Mouse (Mus musculus) hindbrain, embryonic 10.5 days (tissue): ENCODE measurements around the gene Hecw2. TPM values are rescaled to one million over a fixed set of nuclear protein-coding genes. Genes with fewer than 3 reads are reported as not detected.

Experiments used
- DNase-seq: peaks from one replicate; pipeline ENCODE4 v3.0.0-alpha.2; 2017; ENCODE audit warnings: low spot score
- H3K27ac ChIP-seq: fragments of 300-500 bp; sonication (generic); 2 replicates; pipeline ENCODE4 v1.5.1; 2016; ENCODE audit warnings: mild to moderate bottlenecking, moderate library complexity
- H3K27me3 ChIP-seq: fragments of 300-500 bp; sonication (generic); 2 replicates; pipeline ENCODE4 v1.6.1; 2016; ENCODE audit warnings: mild to moderate bottlenecking; ENCODE audit not compliant: poor library complexity, insufficient read depth, severe bottlenecking
- H3K36me3 ChIP-seq: fragments of 300-500 bp; sonication (generic); 2 replicates; pipeline ENCODE4 v1.6.1; 2016; ENCODE audit warnings: mild to moderate bottlenecking, moderate library complexity
- H3K4me1 ChIP-seq: fragments of 300-500 bp; sonication (generic); replicated peaks from 2 replicates; pipeline ENCODE4 v1.6.1; 2016; ENCODE audit warnings: mild to moderate bottlenecking
- H3K4me3 ChIP-seq: fragments of 300-500 bp; sonication (generic); 2 replicates; pipeline ENCODE4 v1.5.1; 2016; ENCODE audit warnings: mild to moderate bottlenecking, moderate library complexity
- H3K9me3 ChIP-seq: fragments of 300-500 bp; sonication (generic); 2 replicates; pipeline ENCODE4 v1.6.1; 2016; ENCODE audit warnings: mild to moderate bottlenecking, moderate library complexity
- WGBS: fragments of 180-500 bp; shearing (Covaris S2); methylation state at CpG from one replicate; pipeline ENCODE4 v1.1.7; 2016; 5-methylcytosine and 5-hydroxymethylcytosine counted together
- polyA plus RNA-seq: library from polyadenylated mRNA; unstranded; fragments of >200 nt; fragmentation: Nextera tagmentation; extraction: Ambion mirVana; gene quantifications from 2 replicates; pipeline ENCODE4 v1.2.1, GENCODE M21; 2016

Gene Hecw2
- polyA plus RNA-seq, 1 experiment from 2014 or later, result 5.1 TPM

DNA sequence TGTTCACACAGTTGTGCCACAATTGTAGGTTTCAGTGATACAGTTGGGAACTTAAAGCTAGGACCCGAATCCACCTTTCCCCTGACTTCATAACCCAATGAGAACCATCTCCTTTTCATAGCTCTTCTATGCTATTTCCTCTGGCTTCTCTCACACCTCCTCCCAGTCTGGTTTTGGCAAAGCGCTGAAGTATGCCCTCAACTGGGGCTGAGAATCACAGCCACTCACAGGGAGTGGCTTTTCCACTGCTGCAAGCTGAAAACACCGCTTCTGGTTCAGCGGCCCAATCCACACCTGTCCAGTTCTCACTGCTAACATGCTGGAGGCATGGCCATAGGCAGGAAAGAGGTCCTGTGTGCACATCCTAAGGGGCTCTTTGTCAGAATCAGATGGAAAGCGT lies 300.7 kb downstream of the Hecw2 start:
- H3K4me1 ChIP-seq, result no peaks in the 10 kb centered on the region
- DNase-seq, result no peak
- WGBS, result 91% methylated on average over 5 of the region's 5 CpGs
- no peak overlapping the region for H3K27ac ChIP-seq
- H3K9me3 ChIP-seq, result no peaks in the 10 kb centered on the region
- H3K4me3 ChIP-seq, result no peak overlapping the region
- no peaks in the 10 kb centered on the region for H3K27me3 ChIP-seq
- H3K36me3 ChIP-seq, result no peaks in the 10 kb centered on the region

DNA sequence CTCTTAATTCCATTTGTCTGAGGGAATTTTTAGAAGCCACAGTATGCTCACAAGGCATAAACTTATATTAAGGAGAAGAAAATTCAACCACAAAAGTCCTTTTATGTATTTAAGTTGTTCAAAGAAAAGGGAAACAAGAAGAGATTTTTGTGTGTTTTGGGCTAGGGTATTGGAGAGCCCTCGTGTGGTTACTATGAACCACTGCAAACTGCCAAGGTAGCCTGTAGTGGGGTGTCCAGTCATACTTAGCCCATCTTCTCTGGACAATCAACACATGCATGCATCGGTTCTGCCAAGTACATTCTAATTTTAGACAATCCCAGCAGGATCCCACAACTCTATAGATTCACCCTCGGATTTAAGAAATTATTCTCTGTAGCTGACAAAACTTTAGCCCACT lies 304.6 kb downstream of the Hecw2 start:
- Histone ChIP-seq H3K4me1 (no peaks in the 10 kb centered on the region), H3K36me3 (no peaks in the 10 kb centered on the region), H3K9me3 (no peaks in the 10 kb centered on the region), H3K27ac (no peak overlapping the region), H3K27me3 (no peaks in the 10 kb centered on the region), H3K4me3 (no peak overlapping the region)
- DNase-seq, result no peak
- WGBS, result 52% methylated on average over 3 of the region's 3 CpGs

DNA sequence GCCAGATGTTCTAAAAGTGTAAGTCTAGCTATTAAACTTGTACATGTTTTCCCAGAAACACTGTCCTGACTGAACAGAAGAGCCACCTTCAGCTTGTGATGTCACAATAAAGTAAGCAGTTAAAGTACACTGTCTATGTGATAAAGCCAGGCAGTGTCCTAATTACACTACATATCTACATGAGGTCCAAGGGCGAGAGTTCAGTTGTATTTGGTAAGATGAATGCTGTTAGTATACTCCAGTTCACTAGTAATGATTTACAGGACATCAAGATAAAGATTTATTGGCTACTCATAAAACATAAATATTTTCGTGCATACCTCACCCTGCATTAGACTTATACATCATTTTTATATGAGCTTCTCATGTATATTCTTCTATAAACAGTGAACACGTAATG lies 305.2 kb downstream of the Hecw2 start:
- no peak overlapping the region for H3K4me3 ChIP-seq
- whole genome bisulfite sequencing, result 89% methylated on average over 3 of the region's 3 CpGs
- 0 out of 2 replicates have a peak, but pooled peaks cover 2% of the 10 kb centered on the region for H3K36me3 ChIP-seq
- no peak overlapping the region for H3K27ac ChIP-seq
- no peaks in the 10 kb centered on the region for H3K27me3 ChIP-seq
- no peaks in the 10 kb centered on the region for H3K9me3 ChIP-seq
- no peak for DNase-seq
- no peaks in the 10 kb centered on the region for H3K4me1 ChIP-seq

DNA sequence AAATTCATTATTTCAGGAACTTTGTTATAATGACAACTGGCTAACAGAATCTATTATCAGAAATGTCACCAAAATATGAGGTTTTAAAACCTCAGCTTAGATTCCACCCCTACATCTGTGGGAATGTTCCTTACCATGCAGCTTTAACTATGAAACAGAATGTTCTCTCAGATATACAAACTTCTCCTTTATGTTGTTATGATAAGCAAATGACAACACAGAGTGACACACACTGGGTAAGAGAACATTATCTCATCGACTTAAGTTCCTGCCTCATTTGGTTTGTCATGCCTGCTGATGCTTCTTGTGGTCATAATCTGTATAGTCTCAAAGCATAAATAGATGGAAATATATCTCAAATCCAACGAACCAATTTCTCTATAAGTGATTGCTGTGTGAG lies 312.5 kb downstream of the Hecw2 start:
- no peaks in the 10 kb centered on the region for H3K27me3 ChIP-seq
- H3K4me3 ChIP-seq, result no peak overlapping the region
- no peaks in the 10 kb centered on the region for H3K9me3 ChIP-seq
- H3K4me1 ChIP-seq, result no peaks in the 10 kb centered on the region
- 0 out of 2 replicates have a peak, but pooled peaks cover 2% of the 10 kb centered on the region for H3K36me3 ChIP-seq
- WGBS, result 88% methylated on average over 2 of the region's 2 CpGs
- no peak overlapping the region for H3K27ac ChIP-seq
- no peak for DNase-seq

DNA sequence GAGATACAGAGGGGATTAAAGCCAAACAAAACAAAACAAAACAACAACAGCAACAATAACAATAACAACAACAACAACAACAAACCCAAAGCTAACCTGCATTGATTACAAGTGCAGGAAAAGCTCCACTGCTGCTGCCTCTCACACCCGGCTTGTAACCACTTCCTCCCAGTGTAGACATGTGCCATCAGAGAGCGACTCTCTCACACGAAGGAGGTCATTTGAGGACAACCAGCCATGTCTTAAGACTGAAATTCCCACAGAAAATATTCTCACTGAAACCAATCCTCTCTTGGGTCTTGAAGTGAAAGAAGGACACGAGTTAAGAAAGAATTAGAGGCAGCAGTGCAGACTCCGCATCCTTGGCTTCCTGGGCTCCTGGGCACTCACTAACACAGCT lies 319.0 kb downstream of the Hecw2 start:
- no peaks in the 10 kb centered on the region for H3K27me3 ChIP-seq
- 84% methylated on average over 5 of the region's 5 CpGs for WGBS
- DNase-seq, result no peak
- no peak overlapping the region for H3K27ac ChIP-seq
- no peaks in the 10 kb centered on the region for H3K36me3 ChIP-seq
- H3K4me3 ChIP-seq, result no peak overlapping the region
- H3K4me1 ChIP-seq, result no peaks in the 10 kb centered on the region
- H3K9me3 ChIP-seq, result no peaks in the 10 kb centered on the region

DNA sequence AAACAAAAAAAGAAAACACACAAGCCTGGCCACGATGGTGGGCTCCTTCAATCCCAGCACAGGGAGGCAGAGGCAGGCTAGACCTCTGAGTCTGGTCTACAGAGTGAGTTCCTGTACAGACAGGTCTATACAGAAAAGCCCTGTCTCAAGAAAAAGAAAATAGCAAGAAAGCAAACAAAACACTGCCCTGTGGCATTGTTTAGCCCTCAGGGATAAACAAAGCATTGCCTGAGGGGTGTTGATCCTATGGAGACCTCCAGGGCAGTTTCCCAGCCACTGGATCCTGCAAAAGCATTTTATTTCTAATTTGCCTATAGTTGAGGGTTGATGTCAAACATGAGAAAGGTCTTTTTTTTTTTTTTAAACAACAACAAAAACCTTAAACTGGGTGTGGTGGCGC lies 327.7 kb downstream of the Hecw2 start:
- peaks cover 3% of the 10 kb centered on the region for H3K4me1 ChIP-seq
- no peaks in the 10 kb centered on the region for H3K36me3 ChIP-seq
- H3K4me3 ChIP-seq, result no peak overlapping the region
- H3K9me3 ChIP-seq, result no peaks in the 10 kb centered on the region
- no peak overlapping the region for H3K27ac ChIP-seq
- no peaks in the 10 kb centered on the region for H3K27me3 ChIP-seq
- 72% methylated on average over 2 of the region's 2 CpGs for WGBS
- no peak for DNase-seq

DNA sequence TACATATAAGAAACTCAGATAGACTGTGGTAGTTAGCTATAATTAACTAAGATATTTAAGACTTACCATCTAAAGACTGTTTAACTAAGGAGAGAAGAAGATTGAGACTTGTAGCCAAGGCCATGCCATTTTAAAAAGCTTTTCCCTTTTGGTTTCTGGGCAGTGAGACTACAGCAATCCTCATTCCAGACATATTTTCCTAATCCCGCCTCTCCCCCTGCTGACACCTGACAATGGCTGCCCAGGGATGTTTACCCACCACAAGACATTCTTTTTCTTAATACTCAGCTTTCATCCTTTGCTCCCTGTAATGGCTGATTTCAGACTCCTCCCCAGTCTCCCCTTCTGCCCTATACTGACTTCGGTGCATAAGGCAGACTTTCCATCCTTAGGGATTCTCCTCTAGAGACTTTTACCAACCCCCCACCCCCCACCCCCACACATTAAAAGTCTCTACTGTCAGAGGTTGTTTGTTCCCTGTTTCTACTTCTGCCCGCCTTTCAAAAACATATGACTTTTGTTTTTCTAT lies 328.5 kb downstream of the Hecw2 start:
- Histone ChIP-seq H3K36me3 (no peaks in the 10 kb centered on the region), H3K4me3 (no peak overlapping the region), H3K9me3 (no peaks in the 10 kb centered on the region), H3K27ac (no peak overlapping the region), H3K4me1 (peaks cover 3% of the 10 kb centered on the region), H3K27me3 (no peaks in the 10 kb centered on the region)
- DNase-seq, result no peak
- WGBS, result 26% methylated on average over 3 of the region's 3 CpGs

DNA sequence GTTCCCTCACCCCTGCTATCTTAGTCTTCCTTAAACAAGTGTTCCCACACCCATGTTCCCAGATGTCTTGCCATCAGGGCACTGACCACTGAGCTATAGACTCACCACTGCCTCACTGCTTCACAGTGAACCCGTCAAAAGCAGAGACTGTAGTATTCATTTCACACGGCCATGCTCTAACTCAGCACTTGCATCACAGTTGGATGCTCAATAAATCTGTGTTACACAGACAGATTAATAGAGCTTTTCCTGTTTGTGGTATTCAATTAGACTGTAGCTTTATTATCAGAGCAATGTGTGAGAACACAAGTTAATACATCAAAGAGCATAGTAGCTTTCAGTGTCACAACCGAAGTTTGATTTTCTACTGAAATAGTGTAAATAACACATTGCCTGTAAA lies 330.9 kb downstream of the Hecw2 start:
- WGBS, result 88% methylated on average over 3 of the region's 3 CpGs
- H3K9me3 ChIP-seq, result no peaks in the 10 kb centered on the region
- no peak overlapping the region for H3K4me3 ChIP-seq
- H3K4me1 ChIP-seq, result peaks cover 3% of the 10 kb centered on the region
- no peak for DNase-seq
- no peaks in the 10 kb centered on the region for H3K36me3 ChIP-seq
- H3K27ac ChIP-seq, result no peak overlapping the region
- H3K27me3 ChIP-seq, result no peaks in the 10 kb centered on the region

DNA sequence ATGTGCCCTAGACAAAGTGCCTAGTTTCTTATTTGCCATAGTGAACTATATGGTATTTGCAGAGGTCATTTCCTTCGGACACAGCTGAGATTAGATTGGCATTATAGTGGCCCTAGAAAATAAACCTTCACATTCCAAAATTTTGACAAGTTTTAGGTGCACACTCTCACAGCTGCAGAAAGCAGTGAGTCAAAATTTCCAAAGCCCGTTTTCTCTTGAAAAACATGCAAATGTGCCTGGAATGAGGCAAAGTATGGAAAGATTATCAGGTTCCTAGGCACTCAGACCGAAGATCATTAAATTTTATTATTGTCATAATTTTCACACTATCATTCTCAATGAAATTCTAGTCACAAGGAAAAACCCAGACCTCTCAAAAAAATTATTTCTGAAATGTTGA lies 334.4 kb downstream of the Hecw2 start:
- H3K4me3 ChIP-seq, result no peak overlapping the region
- no peak for DNase-seq
- 93% methylated on average over 3 of the region's 3 CpGs for WGBS

DNA sequence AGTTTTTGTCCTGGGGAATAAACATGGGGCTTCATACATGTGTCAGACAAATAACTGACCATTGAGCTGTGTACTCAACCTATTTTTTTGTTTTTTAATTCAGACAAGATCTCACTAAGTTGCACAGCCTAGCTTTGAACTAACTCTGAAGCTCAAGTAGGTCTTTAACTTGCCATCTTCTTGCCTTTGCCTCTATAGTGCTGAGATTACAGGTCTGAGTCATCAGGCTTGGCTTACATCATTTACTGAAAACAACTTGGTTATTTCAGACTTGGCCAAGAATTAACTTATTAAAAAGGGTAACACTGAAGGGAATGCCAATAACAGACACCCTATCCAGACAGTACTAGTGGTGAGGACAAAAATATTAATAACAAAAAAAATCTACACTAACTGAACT lies 335.8 kb downstream of the Hecw2 start:
- no peak for DNase-seq
- H3K36me3 ChIP-seq, result no peaks in the 10 kb centered on the region
- no peaks in the 10 kb centered on the region for H3K9me3 ChIP-seq
- H3K4me1 ChIP-seq, result no peaks in the 10 kb centered on the region
- no peaks in the 10 kb centered on the region for H3K27me3 ChIP-seq
- H3K27ac ChIP-seq, result no peak overlapping the region
- H3K4me3 ChIP-seq, result no peak overlapping the region

More for the DNA sequence above, 334.4 kb downstream of the Hecw2 start:
- H3K27ac ChIP-seq, result no peak overlapping the region
- H3K36me3 ChIP-seq, result no peaks in the 10 kb centered on the region
- no peaks in the 10 kb centered on the region for H3K9me3 ChIP-seq
- H3K27me3 ChIP-seq, result no peaks in the 10 kb centered on the region
- H3K4me1 ChIP-seq, result no peaks in the 10 kb centered on the region

DNA sequence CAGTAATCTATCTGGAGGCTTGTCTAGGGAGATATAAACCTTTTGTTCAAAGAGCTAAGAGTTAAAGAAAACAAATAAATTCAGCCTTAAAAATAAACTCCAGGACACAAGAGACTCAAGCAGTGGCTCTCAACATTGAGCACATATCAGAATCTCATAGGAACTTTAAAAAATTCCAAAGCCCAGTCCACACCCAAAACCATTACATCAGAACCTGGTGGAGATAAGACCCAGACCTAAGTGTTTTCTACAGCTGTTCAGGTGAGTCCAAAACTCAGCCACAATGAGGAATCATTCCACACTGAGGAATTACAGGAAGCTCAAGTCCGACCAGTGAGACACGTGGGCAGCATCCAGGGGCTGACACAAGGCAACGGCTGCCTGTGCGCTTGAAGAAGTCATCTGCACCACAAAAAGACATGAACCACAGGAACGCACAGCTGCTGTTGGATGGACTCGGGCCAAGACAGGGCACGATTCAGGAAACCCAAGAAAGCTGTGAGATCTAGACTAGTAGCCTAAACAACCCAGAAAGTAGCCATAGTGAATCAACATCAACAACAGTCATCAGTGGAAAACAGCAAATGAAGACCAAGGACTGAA lies 338.4 kb downstream of the Hecw2 start:
- H3K27ac ChIP-seq, result no peak overlapping the region
- 91% methylated on average over 7 of the region's 7 CpGs for WGBS
- no peak for DNase-seq

DNA sequence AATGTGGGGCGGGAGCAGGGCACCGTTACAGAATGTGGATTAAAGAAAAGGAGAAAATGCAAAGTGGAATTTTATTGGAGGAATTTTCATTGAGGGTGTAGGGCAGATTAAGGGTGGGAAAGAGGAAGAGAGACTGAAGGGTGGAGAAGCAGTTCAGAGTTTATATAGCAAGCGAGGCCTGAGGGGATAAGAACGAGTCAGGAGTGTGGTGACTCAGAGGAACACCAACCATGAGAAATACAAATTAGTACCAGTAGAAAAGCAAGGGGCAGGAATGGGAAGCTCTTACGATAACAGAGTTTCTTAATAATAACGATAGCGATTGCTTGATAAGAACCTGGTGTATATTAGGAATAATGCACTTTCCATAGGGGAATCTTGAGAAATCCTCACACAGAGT lies 339.2 kb downstream of the Hecw2 start:
- Histone ChIP-seq H3K27ac (no peak overlapping the region), H3K27me3 (no peaks in the 10 kb centered on the region), H3K9me3 (no peaks in the 10 kb centered on the region), H3K4me3 (no peak overlapping the region), H3K4me1 (no peaks in the 10 kb centered on the region), H3K36me3 (no peaks in the 10 kb centered on the region)
- DNase-seq, result no peak
- 94% methylated on average over 7 of the region's 7 CpGs for WGBS

More for the DNA sequence above, 338.4 kb downstream of the Hecw2 start:
- Histone ChIP-seq H3K4me3 (no peak overlapping the region), H3K9me3 (no peaks in the 10 kb centered on the region), H3K27me3 (no peaks in the 10 kb centered on the region), H3K36me3 (no peaks in the 10 kb centered on the region), H3K4me1 (no peaks in the 10 kb centered on the region)

DNA sequence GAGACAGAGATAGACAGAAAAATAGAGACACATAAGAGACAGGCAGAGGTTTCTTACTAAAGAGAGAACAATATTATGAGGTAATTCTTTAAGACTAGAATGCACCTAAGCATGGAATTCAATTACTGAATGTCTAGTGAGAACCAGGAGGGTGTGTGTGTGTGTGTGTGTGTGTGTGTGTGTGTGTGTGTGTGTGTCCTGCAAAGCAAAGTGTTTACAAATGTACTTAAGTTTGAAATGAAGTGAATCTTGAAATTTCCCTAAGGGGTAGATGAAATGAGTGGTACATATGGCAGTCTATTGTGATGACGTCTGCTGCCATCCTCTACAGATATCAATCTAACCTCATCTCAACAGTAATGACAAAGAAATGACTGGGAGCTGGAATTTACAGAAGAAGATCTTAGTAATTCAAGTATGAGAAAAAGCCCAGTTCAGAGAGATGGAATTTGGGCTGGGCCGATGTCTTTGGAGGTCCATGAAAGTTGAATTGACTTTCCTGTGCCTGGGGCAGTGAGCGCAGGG lies 342.8 kb downstream of the Hecw2 start:
- WGBS, result 88% methylated on average over 3 of the region's 3 CpGs
- DNase-seq, result no peak
- H3K4me1 ChIP-seq, result no peaks in the 10 kb centered on the region

DNA sequence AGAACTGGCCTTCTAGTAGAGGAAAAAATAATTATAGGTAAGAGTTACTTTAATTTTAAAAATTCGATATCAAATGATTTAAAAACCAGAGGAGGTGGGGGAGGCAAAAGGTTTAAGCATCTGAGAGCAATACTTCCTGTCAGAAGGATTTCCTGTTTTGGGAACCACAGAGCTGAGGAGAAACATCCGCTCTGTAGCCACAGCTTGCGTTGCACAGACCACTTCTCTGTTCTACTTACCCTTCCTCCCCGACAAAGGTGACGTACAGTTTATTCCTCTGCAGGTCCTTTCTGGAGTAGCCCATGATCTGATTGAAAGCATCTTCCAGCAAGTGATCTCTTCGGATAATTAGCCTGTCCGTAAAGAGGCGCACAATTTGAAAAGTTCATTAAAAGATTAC lies 343.6 kb downstream of the Hecw2 start:
- H3K9me3 ChIP-seq, result no peaks in the 10 kb centered on the region
- no peak overlapping the region for H3K27ac ChIP-seq
- 90% methylated on average over 8 of the region's 8 CpGs for WGBS
- H3K4me3 ChIP-seq, result no peak overlapping the region
- no peaks in the 10 kb centered on the region for H3K4me1 ChIP-seq
- H3K36me3 ChIP-seq, result no peaks in the 10 kb centered on the region
- no peaks in the 10 kb centered on the region for H3K27me3 ChIP-seq
- no peak for DNase-seq

More for the DNA sequence above, 342.8 kb downstream of the Hecw2 start:
- Histone ChIP-seq H3K9me3 (no peaks in the 10 kb centered on the region), H3K27ac (no peak overlapping the region), H3K4me3 (no peak overlapping the region), H3K36me3 (no peaks in the 10 kb centered on the region), H3K27me3 (no peaks in the 10 kb centered on the region)
